Mouse (Mus musculus): ENCODE data around the gene Med13.
"Not testable (repeated sequence)": the region's sequence is repeated elsewhere in the genome, so short reads cannot be mapped to it uniquely, and the experiment has no call there.

Med13 gene

DNA sequence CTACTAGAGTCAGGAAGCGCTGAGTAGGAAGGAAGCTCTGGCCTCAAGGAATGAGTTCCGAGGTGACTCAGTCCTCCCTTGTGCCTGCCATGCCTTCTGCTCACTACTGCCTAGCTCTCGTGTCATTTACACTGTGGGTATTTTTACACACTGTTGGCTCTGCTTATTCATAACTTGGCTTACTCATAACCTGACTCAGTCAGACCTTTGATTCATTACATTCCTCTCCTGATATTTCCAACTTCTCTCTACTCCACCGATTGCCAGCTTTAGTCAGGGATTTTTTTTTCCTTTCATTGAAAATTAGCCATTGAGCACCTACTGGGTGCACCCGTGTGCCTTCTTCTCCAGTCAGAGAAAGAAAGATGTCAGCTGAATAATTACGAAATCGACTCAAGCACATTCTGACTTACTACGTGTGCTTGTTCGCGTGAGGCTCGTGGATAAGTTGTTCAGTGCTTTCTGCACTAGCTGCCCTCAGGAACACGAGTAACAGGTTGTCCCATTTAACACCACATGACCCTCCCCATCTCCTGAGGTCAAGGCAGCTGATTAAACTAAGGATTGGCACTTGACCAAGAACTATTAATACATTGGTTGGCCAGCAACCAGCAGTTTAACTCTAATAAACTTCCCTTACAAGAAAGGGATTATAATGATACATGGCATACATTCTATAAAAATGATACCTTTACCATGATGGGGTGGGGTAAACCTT is 23.3 kb upstream of the Med13 start:
- DNase-seq (ENCODE audit: low spot score) = no peak

GRCm38 (mm10) chr11:86378981-86379380 is 21.6 kb upstream of the Med13 start:
- DNase-seq (ENCODE audit: low spot score) = no peak

DNA sequence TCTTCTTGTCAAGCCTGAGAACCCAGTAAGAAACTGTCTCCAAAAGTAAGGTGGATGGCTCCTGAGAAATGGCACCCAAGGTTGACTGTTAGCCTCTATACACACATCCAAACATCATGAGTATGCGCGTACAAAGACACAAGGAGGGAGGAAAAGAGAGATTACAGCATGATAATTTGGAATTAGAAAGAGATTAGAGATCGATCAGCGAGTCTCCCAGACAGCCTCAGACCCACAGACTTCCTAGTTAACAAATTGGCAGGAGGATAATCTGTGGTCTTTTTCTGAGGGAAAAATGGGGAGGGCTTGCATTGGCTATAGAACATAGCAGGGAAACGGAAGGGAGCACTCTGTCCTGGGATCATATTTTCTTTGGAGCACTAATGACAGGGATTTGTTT is 20.4 kb upstream of the Med13 start:
- DNase-seq (ENCODE audit: low spot score) = no peak

DNA sequence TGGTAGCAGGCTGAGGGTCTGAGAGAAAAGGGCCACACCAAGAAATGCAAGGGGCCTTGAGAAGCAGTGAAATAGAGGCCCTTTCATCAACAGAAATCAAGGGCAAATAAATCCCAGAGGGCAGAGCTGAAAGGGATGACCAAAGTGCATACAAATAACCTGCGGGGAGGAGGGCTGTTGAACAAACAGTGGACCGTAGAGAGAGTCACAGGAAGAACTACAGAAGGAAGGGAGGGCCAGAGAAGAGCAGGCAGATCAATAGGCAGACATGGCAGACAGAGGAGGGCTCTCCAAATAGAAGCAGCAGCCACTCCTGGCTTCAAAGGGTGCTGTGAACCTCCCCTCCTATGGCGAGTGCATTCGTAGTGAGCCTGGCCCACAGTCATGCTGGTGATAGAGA is 19.3 kb upstream of the Med13 start:
- DNase-seq (ENCODE audit: low spot score) = no peak

DNA sequence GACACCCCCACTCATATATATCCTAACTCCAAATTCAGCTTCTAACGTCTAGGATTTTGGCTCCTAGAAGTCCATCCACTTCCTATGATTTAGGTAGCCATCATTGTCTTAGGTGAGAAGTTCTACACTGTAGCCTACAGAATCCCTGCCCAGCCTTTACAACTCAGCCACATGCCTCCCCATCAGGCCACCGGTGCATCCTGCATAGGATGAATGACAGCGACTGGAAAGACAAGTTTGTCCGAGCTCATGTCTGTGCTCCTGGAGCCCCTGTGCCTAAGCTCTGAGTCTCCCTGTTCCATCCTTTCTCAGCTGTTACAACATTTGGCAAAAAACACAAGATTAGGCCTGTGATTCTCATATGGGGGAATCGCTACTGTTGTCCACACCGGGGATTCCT is 17.7 kb upstream of the Med13 start:
- no peak for DNase-seq (ENCODE audit: low spot score)

GRCm38 (mm10) chr11:86371266-86371665 is 13.9 kb upstream of the Med13 start:
- DNase-seq (ENCODE audit: low spot score) = no peak

DNA sequence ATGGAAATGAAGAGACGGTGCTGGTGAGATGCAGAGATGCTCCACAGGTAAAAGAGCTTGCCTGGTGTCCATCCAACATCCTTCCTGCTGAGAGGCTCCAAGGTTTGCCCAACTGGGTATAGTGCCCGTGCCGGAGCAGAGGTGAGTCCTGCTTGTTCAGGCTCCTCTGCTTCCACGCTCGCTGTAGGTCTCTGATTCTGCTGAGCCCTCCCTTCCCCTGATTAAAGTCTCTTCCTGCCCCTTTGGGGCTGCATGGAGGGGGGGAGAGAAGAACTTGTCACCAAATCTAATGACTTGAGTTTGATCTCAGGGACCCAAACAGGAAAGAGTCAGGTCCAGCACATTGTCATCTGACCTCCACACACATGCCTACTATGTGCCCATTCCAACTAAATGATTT is 12.5 kb upstream of the Med13 start:
- no peak for DNase-seq (ENCODE audit: low spot score)

GRCm38 (mm10) chr11:86369003-86369402 is 11.6 kb upstream of the Med13 start:
- no peak for DNase-seq (ENCODE audit: low spot score)

GRCm38 (mm10) chr11:86364709-86365452 is 7.5 kb upstream of the Med13 start:
- DNase-seq (ENCODE audit: low spot score) = no peak

- peak; percentile 98 for DNase-seq (ENCODE audit: low spot score)
Measured at GRCm38 (mm10) chr11:86357984-86358528, 654 bp upstream of the Med13 start.

- DNase-seq (ENCODE audit: low spot score) = peak; percentile 29
Measured at GRCm38 (mm10) chr11:86356007-86356853, 1.2 kb downstream of the Med13 start.

DNA sequence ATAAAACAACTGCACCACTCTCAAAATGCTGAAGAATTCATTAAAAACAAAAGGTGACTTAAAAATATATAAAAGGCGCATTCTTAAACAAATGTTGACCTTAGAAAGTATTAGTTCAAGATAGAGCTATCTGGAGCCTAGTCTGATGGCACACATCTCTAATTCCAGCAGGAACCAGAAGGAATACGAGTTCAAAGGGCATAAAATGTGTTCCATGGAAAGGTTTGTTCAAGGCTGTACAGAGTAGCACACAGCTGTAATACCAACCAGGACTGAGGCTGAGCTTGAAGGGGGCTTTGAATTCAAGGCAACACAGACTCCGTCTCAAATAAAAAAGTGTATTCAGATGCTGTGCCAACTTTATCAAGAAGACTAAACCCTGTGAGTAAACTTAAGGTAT is 3.8 kb downstream of the Med13 start:
- DNase-seq (ENCODE audit: low spot score) = no peak

- no peak for DNase-seq (ENCODE audit: low spot score)
Measured at GRCm38 (mm10) chr11:86351766-86352315, 5.6 kb downstream of the Med13 start.

GRCm38 (mm10) chr11:86350636-86351138 is 6.7 kb downstream of the Med13 start:
- no peak for DNase-seq (ENCODE audit: low spot score)

DNA sequence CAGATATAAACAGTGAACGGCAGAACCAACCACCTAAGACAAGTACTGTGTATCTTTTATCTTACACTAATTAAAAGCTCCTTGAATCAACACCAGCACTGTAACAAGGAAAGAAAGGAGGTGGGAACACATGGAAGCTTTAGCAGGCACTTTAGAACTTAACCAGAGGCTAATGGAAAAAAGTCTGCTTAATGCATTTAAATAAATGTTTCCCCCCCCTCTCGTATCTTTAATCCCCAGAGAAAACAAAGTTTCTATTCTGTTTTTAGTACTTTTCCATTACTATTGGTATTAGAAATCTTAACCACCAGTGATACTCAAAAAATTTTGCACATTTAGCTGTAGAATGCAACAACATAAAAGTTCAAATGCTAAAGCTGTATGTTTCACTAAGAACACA is 8.1 kb downstream of the Med13 start:
- no peak for DNase-seq (ENCODE audit: low spot score)

- DNase-seq (ENCODE audit: low spot score) = no peak
Measured at GRCm38 (mm10) chr11:86348872-86349271, 8.5 kb downstream of the Med13 start.

DNA sequence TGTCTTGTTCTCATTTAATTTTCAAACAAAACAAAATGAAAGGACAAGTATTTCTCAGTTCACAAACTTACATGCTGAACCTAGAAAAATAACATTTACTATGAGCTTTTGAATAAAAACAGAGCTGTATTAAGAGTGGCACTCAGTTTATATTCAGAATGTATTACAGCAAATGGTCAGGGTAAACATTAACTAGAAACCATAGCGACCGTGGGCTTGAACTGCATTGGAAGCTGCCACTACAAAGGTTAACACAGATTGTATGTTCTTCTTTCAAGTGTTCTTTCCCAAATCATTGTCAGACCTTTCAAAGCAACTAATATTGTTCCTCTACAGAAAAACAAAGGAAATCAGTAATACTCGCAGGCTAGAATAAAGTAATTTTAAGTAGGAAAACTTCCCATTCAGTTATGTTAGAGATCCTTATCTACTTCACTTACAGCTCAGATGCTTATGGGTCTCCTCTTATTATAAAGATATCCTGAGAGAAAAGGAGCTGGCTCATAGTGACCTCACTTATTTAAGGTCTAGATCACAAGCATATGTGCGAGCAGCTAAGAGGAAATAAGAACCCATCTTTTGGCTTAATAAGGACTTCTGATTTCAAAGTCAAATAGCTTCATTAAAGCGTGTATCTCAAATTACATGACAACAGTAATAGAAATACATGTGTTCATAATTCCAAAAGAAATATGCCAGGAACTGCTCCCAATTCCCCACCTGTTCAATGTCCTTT is 9.8 kb downstream of the Med13 start:
- no peak for DNase-seq (ENCODE audit: low spot score)

- no peak for DNase-seq (ENCODE audit: low spot score)
Measured at GRCm38 (mm10) chr11:86346525-86346924, 10.9 kb downstream of the Med13 start.

DNA sequence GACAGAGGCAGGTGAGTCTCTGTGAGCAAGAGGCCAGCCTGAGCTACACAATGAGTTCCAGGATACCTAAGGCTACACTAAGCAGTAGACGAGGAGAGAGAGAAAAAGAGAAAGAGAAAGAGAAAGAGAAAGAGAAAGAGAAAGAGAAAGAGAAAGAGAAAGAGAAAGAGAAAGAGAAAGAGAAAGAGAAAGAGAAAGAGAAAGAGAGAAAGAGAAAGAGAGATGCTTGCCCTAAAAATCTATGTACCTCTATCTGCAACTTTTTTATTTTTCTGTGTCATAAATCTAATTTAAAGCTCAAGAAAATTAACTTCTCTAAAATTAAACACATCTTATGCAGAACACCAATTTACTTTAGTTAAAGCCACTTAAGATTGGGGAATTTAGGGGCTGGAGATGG is 12.5 kb downstream of the Med13 start:
- not testable (repeated sequence) for DNase-seq (ENCODE audit: low spot score)

DNA sequence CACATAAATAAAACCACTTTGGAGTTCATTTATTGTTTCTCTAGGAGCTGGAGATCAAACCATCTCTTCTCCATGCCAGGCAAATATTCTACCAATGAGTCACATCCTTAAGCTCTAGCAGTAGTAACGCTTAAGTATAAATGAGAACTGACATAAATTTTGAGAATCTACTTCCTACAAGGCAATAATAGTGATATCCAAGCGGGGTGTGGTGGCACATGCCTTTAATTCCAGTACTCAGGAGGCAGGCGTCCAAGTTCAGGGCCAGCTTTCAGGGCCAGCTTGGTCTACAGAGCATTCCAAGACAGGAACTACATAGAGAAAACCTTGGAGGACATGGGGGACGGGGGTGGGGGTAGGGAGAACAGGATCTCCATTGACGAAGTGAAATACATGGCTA is 33.2 kb downstream of the Med13 start:
- DNase-seq (ENCODE audit: low spot score) = no peak

DNA sequence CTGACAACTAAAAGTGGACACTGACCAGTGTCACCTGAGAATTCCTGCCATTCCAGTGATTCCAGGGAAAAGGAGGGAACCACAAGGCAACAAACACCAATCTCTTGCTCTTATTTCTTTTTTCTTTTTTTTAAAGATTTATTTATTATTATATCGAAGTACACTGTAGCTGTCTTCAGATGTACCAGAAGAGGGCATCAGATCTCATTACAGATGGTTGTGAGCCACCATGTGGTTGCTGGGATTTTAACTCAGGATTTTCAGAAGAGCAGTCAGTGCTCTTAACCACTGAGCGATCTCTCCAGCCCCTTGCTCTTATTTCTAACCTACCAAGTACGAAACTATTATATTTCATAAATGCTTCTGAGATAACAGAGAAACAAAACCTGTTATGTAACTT is 42.4 kb downstream of the Med13 start:
- not testable (repeated sequence) for DNase-seq (ENCODE audit: low spot score)

All from MN1 (cell line).